Mouse (Mus musculus) spleen, postnatal 10 days (tissue): ENCODE data around the gene Cdk5rap1.

Source experiments
- DNase-seq, 2 experiments: peaks; one replicate each; pipeline ENCODE4 v3.0.0; 2021 to 2022; ENCODE audit warnings: low spot score in 2 of 2

Gene Cdk5rap1

GRCm38 (mm10) chr2:154372842-154373500, at the start of gene Cdk5rap1:
Cdk5rap1 (minus strand) TSS chr2:154373010.
- peak; percentile 24 to 30 for DNase-seq

DNA sequence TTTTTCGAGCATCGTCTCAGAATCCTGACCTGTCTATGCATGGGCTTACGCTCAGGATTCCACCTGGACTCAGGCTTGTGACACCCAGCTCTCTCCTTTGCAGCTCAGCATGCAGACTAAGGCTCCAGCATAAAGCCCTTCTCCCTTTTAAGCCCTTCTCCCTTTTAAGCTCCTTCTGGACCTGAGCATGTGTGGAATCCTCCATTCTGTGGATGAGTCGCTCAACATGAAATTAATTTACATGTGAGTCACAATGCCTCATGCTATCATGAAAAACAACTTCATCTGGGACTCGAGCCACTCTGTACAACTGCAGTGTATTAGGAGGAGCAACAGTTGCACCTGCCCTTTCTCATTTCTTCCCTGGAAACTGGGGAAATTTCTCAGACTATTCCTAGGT, 49.4 kb upstream of the Cdk5rap1 start:
- no peak for DNase-seq

GRCm38 (mm10) chr2:154420942-154421731, 48.3 kb upstream of the Cdk5rap1 start:
- no peak for DNase-seq

GRCm38 (mm10) chr2:154419631-154420515, 47.1 kb upstream of the Cdk5rap1 start:
- no peak for DNase-seq

DNA sequence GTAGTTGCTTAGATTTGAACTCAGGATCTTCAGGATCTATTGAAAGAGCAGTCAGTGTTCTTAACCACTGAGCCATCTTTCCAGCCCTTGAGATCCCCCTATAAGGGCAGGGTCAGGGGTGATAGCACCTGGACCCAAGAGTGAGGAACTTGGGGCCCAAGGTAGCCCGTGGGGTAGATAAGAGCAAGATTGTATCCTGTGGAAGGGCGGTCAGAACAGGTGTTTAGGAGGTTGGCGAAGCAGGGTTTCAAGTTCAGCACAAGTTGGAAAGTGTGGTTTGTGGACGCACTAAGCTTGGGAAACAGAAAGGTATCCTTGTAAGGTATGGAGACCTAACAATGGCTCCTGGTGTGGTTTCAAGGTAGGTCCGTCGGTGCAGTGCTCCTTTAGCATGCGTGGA, 45.2 kb upstream of the Cdk5rap1 start:
- DNase-seq = no peak

DNA sequence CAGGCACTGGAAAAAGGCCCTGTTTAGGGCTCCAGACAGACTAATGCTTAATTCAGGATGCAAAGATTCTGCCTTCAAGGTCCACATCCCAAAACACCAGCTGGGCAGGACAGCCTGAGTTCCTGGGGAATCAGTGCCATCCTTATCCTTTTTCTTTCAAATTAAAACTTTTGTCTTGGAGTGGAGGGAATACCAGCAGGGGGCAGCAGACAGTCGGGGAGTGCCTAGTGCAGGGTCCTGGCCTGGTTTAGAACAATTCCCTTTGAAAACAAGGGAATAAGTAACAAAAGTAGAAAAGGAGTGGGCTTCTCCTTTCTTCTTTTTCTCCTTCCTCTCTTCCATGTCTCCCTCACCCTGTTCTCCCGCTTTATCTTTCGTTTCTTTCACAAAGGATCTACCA, 44.3 kb upstream of the Cdk5rap1 start:
- peak; percentile 50 to 85 for DNase-seq

DNA sequence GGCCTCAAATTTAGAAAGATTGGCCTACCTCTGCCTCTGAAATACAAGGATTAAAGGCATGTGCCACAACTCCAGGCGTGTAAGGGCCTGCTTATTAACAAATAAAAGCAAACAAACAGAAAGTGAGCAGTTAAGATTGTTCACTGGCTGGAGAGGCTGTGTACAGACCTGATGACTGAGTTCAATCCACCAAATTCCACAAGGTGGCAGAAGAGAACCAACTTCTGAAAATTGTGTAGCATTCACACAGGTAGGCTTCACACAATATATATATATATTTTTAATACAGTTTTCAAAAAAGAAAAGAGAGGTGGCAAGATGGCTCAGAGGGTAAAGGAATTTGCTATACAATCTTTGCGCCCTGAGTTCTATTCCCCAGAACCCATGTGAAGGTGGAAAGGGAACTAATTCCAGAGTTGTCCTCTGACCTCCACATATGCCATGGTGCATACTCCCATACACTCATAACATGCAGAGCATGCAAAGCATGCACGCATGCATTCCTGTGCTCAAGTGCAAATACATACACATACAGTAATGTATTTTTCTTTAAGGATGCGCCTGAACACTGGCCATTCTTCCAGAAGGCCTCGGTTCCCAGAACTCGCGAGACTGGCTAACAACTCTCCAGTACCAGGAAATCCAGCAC, 39.3 kb upstream of the Cdk5rap1 start:
- peak in 1 of 2 experiments; percentile 35 for DNase-seq

DNA sequence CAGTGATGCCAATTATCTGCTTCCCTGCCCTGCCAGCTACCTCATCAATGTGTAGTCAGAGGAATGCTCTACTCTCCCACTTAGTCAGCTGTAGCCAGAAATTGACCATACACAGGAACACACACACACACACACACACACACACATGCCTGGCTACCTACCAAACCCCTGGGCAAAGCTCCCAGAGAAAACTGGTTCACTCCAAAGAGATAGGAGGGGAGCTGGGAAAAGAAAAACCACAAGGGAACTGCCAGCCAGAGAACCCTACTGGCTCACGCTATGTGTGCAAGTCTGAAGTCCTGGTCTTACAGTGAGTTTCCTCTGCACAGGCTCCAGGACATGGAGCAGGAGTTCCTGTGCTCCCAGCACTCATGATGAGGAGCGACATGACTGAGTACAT, 37.5 kb upstream of the Cdk5rap1 start:
- no peak for DNase-seq

DNA sequence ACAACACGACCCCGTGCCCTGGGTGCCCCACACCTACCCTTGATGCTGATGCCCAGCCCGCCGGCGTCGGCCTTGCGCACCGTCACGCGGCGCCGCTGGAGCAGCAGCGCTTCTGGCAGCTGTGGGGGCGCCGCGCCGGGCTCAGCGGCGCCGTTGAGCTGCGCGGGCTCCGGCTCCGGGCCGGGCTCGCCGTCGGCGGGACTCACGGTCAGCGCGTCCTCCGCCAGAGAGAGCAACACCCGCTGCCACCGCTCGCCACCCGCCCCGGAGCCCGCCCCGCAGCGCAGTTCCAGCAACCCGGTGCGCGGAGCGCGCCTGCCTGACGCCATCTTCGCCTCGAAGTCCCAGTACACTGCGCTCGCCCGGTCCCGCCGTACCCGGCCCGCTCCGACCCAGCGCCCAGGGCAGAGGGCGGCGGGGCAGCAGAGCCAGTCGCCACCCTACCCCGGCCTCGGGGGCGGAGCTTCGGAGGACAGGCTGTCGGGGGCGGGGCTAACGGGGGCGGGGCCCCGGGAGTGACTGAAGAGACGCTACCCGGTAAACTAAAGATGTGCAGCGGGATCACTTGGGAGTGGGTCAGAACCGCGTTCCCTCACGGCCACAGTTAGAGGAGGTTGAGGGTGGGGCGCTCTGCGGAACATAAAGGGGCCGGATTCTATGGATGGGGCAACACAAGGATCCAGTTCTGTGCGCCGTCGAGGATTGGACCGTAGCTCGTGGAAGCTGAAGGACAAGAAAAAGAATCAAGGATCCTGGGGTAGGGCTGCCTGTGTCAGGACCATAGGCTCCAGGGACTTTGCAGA, 35.0 kb upstream of the Cdk5rap1 start, which contains the start of gene Snta1:
Gene Snta1 (minus strand): TSS at position 457 of the 803 bp plus-strand sequence.
- peak; percentile 77 to 85 for DNase-seq

DNA sequence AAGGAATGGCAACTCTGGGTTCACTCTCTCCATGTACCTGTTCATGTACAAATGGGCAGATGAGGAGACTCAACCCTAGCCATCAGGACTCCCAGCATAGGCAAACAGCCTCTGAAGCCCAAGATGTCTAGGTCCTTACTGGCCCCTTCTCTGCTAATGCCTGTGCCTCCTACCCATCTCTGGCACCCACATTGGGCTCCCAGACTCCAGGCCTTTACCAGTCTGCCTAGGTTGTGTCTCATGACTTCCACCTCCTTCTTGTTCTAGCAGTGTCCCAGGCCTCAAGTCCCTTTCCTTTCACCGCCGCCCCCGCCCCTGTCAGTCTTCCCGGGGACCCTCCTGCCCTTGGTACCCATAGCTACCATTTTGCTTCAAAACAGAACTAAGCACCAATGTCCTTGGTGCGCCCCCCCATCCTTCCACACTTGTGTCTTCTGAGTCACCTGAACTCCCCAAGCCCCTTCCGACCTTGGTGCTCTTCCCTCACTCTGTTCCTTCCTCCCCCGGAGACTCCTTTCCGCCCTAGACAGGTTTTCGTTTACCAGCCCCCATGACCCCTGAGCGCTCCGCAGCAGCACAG, 34.3 kb upstream of the Cdk5rap1 start:
- no peak for DNase-seq

DNA sequence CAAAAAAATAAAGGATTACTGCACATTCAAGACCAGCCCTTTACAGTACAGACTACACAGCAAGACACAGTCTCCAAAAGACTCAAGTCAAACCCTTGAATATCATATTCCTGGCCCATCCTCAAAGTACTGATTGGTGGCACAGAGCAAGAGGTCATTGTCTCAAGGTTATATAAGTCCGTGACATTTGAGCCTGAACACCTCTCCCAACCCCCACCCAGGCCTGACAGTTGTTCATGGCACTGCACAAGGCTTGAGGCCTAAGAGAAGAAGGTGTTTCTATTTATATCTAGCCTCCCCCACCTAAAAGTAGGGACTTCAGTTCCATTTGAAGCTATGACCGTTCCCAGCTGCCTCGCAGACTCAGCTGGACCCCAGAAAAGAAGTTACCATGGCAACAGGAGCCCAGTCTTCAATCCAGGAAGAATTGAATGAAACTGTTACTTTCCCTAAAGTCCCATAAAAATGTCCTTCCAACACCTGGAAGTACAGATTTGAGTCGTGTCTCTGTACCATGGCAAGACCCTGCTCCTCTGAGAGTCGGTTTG, 32.7 kb upstream of the Cdk5rap1 start:
- no peak for DNase-seq

DNA sequence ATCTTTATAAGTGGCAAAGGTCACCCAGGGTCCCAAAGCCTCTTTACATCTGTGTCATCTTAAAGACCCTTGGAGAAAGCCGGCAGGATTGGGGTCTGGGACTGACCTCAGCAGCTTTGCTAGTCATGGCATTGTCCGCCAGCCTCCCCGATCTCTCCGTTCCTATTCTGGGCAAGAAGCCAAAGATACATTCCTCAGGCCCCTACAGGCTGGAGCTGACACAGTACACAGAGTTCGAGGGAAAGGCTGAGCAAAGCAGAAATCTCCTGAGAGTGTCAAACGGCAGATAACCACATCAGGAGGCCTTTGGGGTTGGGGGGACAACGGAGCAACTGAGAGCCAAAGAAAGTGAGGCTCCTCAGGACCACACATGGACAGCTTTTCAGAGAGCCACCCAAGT, 30.0 kb upstream of the Cdk5rap1 start:
- no peak for DNase-seq

DNA sequence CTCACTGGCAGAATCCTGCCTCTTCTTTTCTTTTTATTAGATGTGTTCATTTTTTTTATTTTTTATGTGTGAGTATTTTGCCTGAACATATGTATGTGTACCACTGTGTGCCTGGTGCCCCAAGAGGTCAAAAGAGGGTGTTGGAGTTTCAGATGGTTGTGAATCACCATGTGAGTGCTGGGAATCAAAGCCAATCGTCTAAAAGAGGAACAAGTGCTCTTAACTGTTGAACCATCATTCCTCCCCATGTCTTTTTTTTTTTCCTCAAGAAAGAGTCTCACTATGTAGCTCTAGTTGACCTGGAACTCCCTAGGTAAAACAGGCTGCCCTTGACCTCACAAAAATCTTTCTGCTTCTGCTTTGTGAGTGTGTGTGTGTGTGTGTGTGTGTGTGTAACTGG, 29.2 kb upstream of the Cdk5rap1 start:
- DNase-seq = no peak

- DNase-seq = no peak
Measured at GRCm38 (mm10) chr2:154399325-154399724, 26.5 kb upstream of the Cdk5rap1 start.

GRCm38 (mm10) chr2:154398267-154398666, 25.5 kb upstream of the Cdk5rap1 start:
- no peak for DNase-seq

DNA sequence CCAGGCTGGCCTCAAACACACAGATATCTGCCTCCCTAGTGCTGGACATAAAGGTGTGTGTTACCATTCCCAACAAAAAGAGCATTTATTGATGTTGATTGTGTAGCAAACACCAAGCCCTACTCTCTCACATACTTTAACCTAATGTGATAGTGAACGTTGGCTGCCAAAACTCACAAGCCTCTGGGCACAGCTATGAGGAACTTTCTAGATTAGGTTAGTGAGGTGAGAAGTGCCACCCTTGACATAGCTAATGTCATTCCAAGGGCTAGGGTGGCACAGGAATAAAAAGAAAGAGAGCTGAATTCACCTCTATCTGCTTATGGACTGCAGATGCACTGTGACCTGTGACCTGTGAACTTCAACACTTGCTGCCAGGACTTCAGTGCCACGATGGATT, 23.7 kb upstream of the Cdk5rap1 start:
- DNase-seq = no peak

DNA sequence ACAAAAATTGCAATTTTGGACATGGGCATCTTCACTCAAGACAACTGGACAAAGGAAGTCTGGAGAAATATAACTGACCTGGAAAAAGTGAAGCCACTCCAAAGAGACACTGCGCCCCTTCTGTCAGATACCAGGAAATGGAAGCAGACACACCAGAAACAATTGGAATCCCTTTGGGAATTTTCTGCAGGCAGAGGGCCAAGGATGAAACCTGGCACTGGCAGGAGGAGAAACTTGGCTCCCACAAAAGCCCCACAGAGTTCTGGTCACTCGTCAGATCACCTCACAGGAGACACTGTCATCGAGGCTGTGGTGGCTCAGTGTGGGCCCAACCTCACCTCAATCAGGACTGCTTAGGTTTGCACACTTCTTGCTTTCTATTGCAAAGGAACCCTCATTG, 21.8 kb upstream of the Cdk5rap1 start:
- DNase-seq = no peak

DNA sequence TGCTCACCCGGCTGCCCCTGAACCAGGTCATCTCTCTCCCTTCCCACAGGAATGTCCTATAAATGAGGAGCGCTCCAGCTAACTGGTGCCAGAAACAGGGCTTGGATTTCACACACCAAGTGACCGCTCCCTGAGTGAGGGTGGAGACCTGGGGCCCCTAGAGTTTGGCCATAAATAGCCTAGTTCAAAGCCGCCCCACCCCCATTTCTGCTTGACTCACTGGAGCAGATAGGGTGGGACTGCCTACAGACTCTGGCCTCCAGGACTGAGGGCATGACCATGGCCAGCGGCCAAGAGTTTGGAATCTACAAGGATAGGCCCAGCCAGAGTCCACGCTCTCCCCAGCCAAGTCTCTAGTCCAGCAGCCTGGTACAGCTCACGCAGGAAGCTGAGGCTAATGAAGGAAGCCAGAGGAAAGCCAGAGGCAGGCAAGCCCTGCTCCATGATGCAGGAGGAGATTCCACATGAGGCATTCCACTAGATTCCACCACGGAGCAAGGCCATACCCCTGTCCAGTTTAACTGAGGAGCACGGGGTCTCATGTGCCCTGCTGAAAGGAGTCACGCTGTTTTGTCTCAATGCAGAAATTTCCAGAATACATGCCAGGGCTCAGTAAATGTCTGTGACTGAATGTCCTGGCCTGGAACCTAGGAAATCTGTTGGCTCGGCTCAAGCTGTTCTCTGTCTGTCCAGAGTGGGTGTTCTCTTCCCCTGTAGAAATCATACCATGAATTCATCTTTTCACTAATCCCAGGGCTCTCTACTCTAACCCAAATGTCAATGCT, 17.6 kb upstream of the Cdk5rap1 start:
- DNase-seq = peak in 1 of 2 experiments; percentile 32

- DNase-seq = no peak
Measured at GRCm38 (mm10) chr2:154379103-154379502, 6.3 kb upstream of the Cdk5rap1 start.
